Comparison of ENCODE assay signal across 8 mouse cellular contexts in the genomic region with DNA sequence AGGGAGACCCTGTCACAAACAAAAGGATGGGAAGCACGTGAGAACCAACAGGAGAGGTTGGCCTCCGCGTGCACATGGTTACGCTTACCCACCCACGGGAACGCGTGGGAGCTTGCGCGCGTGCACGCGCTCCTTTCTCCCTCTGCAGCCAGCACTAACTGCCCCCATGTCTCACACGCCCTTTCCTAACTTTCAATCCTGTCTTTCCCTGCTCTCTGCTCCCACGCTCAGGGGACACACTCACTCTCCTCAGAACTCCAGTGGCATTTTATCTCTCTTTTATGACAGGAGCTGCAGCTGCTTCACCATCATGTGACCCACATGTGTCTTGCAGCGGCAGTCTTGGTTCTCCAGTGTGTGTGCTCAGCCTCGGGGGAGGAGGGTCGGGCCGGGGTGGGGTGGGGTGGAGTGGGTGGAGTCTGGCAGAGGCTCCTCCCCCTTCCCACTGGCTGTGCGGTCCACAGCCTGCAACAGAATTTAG. TPM values are rescaled to one million over a fixed set of nuclear protein-coding genes. Genes with fewer than 3 reads are reported as not detected.
A peak's percentile ranks its signal among the peaks of the same experiment; 100 is the strongest.
DNase-seq lines count a peak whose midpoint lies in the region; ATAC-seq and TF ChIP-seq lines count a peak whose summit lies in the region.

No protein-coding gene starts in this region.

- H3K9me3 ChIP-seq in heart, embryonic 15.5 days (replicated peaks): no peaks in the 10 kb centered on the region
- H3K9me3 ChIP-seq in liver, embryonic 12.5 days (replicated peaks): no peaks in the 10 kb centered on the region
- H3K9me3 ChIP-seq in midbrain, postnatal 0 days (ENCODE audit: low read length): no peaks in the 10 kb centered on the region

- peak overlapping the region; percentile 52 for H3K9ac ChIP-seq in heart, embryonic 15.5 days
- peak overlapping the region; percentile 51 for H3K9ac ChIP-seq in liver, embryonic 12.5 days
- peak overlapping the region; percentile 44 for H3K9ac ChIP-seq in midbrain, postnatal 0 days (replicated peaks; ENCODE audit: low read length, poor library complexity, severe bottlenecking)

- no peaks in the 10 kb centered on the region for H3K27me3 ChIP-seq in heart, embryonic 15.5 days
- peaks cover 19% of the 10 kb centered on the region for H3K27me3 ChIP-seq in liver, embryonic 12.5 days (replicated peaks)
- no peaks in the 10 kb centered on the region for H3K27me3 ChIP-seq in midbrain, postnatal 0 days (ENCODE audit: insufficient read depth, low read length)

- 0 out of 2 replicates have a peak, but pooled peaks cover 3% of the 10 kb centered on the region for H3K36me3 ChIP-seq in heart, embryonic 15.5 days
- no peaks in the 10 kb centered on the region for H3K36me3 ChIP-seq in liver, embryonic 12.5 days
- H3K36me3 ChIP-seq in midbrain, postnatal 0 days (ENCODE audit: insufficient read depth, low read length): no peaks in the 10 kb centered on the region

- peaks cover 44% of the 10 kb centered on the region for H3K4me1 ChIP-seq in heart, embryonic 15.5 days (replicated peaks)
- peaks cover 57% of the 10 kb centered on the region for H3K4me1 ChIP-seq in liver, embryonic 12.5 days
- 0 out of 2 replicates have a peak, but pooled peaks cover 4% of the 10 kb centered on the region for H3K4me1 ChIP-seq in midbrain, postnatal 0 days (ENCODE audit: insufficient read depth, low read length)

- H3K4me3 ChIP-seq in heart, embryonic 15.5 days: peak overlapping the region; percentile 49
- peak overlapping the region; percentile 47 for H3K4me3 ChIP-seq in liver, embryonic 12.5 days
- H3K4me3 ChIP-seq in midbrain, postnatal 0 days (ENCODE audit: low read depth, low read length): peak overlapping the region; percentile 34

- DNase-seq in kidney, adult 18-20 months: peak; percentile 45
- no peak for DNase-seq in kidney, adult 11 months
- DNase-seq in kidney, postnatal 25 days: peak; percentile 73 to 81
- DNase-seq in midbrain, postnatal 0 days (ENCODE audit: low spot score): peak; percentile 70
- peak; percentile 88 for DNase-seq in testis, postnatal 10 days (ENCODE audit: low spot score)

- peak overlapping the region; percentile 59 for H3K27ac ChIP-seq in heart, embryonic 15.5 days
- H3K27ac ChIP-seq in liver, embryonic 12.5 days: peak overlapping the region; percentile 55
- peak overlapping the region; percentile 75 for H3K27ac ChIP-seq in midbrain, postnatal 0 days (ENCODE audit: low read depth, low read length)

- ATAC-seq in erythroid progenitor cell, adult 5-6 weeks (replicated peaks; ENCODE audit: low FRiP score, poor library complexity, severe bottlenecking): peak; percentile 56; the same call in 1 of the 2 replicates
- ATAC-seq in heart, embryonic 15.5 days (replicated peaks; ENCODE audit: insufficient number of reproducible peaks, insufficient read depth, low FRiP score, low read depth): peak; percentile 41; the same call in 1 of the 2 replicates
- ATAC-seq in liver, embryonic 12.5 days: peak; percentile 79
- peak; percentile 79 for ATAC-seq in midbrain, postnatal 0 days (ENCODE audit: low FRiP score)

- TF ChIP-seq CTCF in midbrain, postnatal 0 days (IDR thresholded peaks at IDR 0.05): 0 out of 2 replicates have a peak, but pooled peaks have one; percentile 6

- 7% methylated on average over 19 of the region's 19 CpGs for WGBS in heart, embryonic 15.5 days
- 6% methylated on average over 19 of the region's 19 CpGs for WGBS in liver, embryonic 12.5 days (ENCODE audit: insufficient replicate concordance)
- 3% methylated on average over 19 of the region's 19 CpGs for WGBS in midbrain, postnatal 0 days

- peak overlapping the region; percentile 76 for H3K4me2 ChIP-seq in heart, embryonic 15.5 days
- H3K4me2 ChIP-seq in liver, embryonic 12.5 days: peak overlapping the region; percentile 77
- H3K4me2 ChIP-seq in midbrain, postnatal 0 days (ENCODE audit: low read depth, low read length, poor library complexity, severe bottlenecking): peak overlapping the region; percentile 54

RNA-seq across cellular contexts. Expression of gene Pafah2, which starts 5.1 kb away (rescaled TPM):
- 1.8 and 4.2 TPM in 2 replicates for total RNA-seq in erythroid progenitor cell, adult 5-6 weeks (2015; ENCODE audit: low replicate concordance)
- total RNA-seq in erythroid progenitor cell, adult 5-6 weeks (2017; ENCODE audit: low replicate concordance): 0.77 and 5.4 TPM in 2 replicates
- polyA plus RNA-seq in heart, embryonic 15.5 days (2015; fragmentation: Nextera tagmentation; extraction: Ambion mirVana): 10.3 and 10.6 TPM in 2 replicates
- 4.7 and 5.2 TPM in 2 replicates for polyA plus RNA-seq in liver, embryonic 12.5 days (2016; fragmentation: Nextera tagmentation; extraction: Ambion mirVana)
- 8.3 and 11.6 TPM in 2 replicates for total RNA-seq in midbrain, postnatal 0 days (2014; rRNA removed)
- 5.7 and 6.7 TPM in 2 replicates for polyA plus RNA-seq in midbrain, postnatal 0 days (2015; fragmentation: Nextera tagmentation; extraction: Ambion mirVana)

RNA-seq across cellular contexts. Expression of gene Extl1, which starts 17.6 kb away (rescaled TPM):
- not detected in 2 replicates for total RNA-seq in erythroid progenitor cell, adult 5-6 weeks (2015; ENCODE audit: low replicate concordance)
- total RNA-seq in erythroid progenitor cell, adult 5-6 weeks (2017; ENCODE audit: low replicate concordance): not detected in 2 replicates
- polyA plus RNA-seq in heart, embryonic 15.5 days (2015; fragmentation: Nextera tagmentation; extraction: Ambion mirVana): 2.3 and 2.9 TPM in 2 replicates
- 0.25 and 0.36 TPM in 2 replicates for polyA plus RNA-seq in liver, embryonic 12.5 days (2016; fragmentation: Nextera tagmentation; extraction: Ambion mirVana)
- 2.1 and 2.2 TPM in 2 replicates for total RNA-seq in midbrain, postnatal 0 days (2014; rRNA removed)
- 0.79 and 1.2 TPM in 2 replicates for polyA plus RNA-seq in midbrain, postnatal 0 days (2015; fragmentation: Nextera tagmentation; extraction: Ambion mirVana)

RNA-seq across cellular contexts. Expression of gene Slc30a2, which starts 58.2 kb away (rescaled TPM):
- total RNA-seq in erythroid progenitor cell, adult 5-6 weeks (2015; ENCODE audit: low replicate concordance): not detected in 2 replicates
- total RNA-seq in erythroid progenitor cell, adult 5-6 weeks (2017; ENCODE audit: low replicate concordance): not detected in 2 replicates
- 0.18 and 0.21 TPM in 2 replicates for polyA plus RNA-seq in heart, embryonic 15.5 days (2015; fragmentation: Nextera tagmentation; extraction: Ambion mirVana)
- polyA plus RNA-seq in liver, embryonic 12.5 days (2016; fragmentation: Nextera tagmentation; extraction: Ambion mirVana): not detected in 2 replicates
- total RNA-seq in midbrain, postnatal 0 days (2014; rRNA removed): not detected in 2 replicates
- polyA plus RNA-seq in midbrain, postnatal 0 days (2015; fragmentation: Nextera tagmentation; extraction: Ambion mirVana): 0.17 and 0.21 TPM in 2 replicates
